Mouse (Mus musculus) ES-E14 (cell line): ENCODE results near the gene Hs1bp3. TPM values are rescaled to one million over a fixed set of nuclear protein-coding genes. Genes with fewer than 3 reads are reported as not detected.

Source experiments
- DNase-seq: peaks from one replicate; pipeline ENCODE4 v3.0.0-alpha.2; 2013; ENCODE audit warnings: low read depth, low spot score
- H3K27ac ChIP-seq: 2 replicates; pipeline ENCODE4 v1.5.1; 2012; ENCODE audit warnings: low read depth, mild to moderate bottlenecking, low read length, moderate library complexity, mixed read lengths; ENCODE audit not compliant: poor library complexity, insufficient read depth, severe bottlenecking
- H3K36me3 ChIP-seq: 2 replicates; pipeline ENCODE4 v1.6.1; 2012; ENCODE audit warnings: mild to moderate bottlenecking, low read length, moderate library complexity, mixed read lengths; ENCODE audit not compliant: control insufficient read depth, poor library complexity, insufficient read depth, severe bottlenecking
- H3K4me1 ChIP-seq, 2 experiments: fragments of 150-350 bp in 1 of 2; sonication (generic) in 1 of 2; 2 replicates each; pipeline ENCODE4 v1.6.1; 2012; ENCODE audit warnings: low read length in 2 of 2, mild to moderate bottlenecking in 1 of 2, mixed read lengths in 1 of 2; ENCODE audit not compliant: control insufficient read depth in 2 of 2, insufficient read depth in 2 of 2, poor library complexity in 1 of 2
- H3K4me3 ChIP-seq, 2 experiments: fragments of 150-350 bp in 1 of 2; sonication (generic) in 1 of 2; 2 replicates each; pipeline ENCODE4 v1.5.1; 2012; ENCODE audit warnings: low read length in 2 of 2, low read depth in 1 of 2, mild to moderate bottlenecking in 1 of 2, mixed read lengths in 1 of 2; ENCODE audit not compliant: insufficient read depth in 1 of 2, poor library complexity in 1 of 2, severe bottlenecking in 1 of 2
- H3K9ac ChIP-seq: 2 replicates; pipeline ENCODE4 v1.6.1; 2012; ENCODE audit warnings: low read depth, mild to moderate bottlenecking, low read length, mixed read lengths; ENCODE audit not compliant: poor library complexity, insufficient read depth, severe bottlenecking
- H3K9me3 ChIP-seq: fragments of 150-350 bp; sonication (generic); 2 replicates; pipeline ENCODE4 v1.6.1; 2012; ENCODE audit warnings: low read depth, mild to moderate bottlenecking, low read length; ENCODE audit not compliant: control insufficient read depth, insufficient read depth
- CHD2 ChIP-seq: IDR thresholded peaks from 2 replicates; pipeline ENCODE4 v1.6.1; 2014; ENCODE audit warnings: mild to moderate bottlenecking, low read depth, low read length, inconsistent platforms
- HCFC1 ChIP-seq: IDR thresholded peaks from 2 replicates; pipeline ENCODE4 v1.6.1; 2012; ENCODE audit warnings: low read length, inconsistent platforms, borderline replicate concordance; ENCODE audit not compliant: insufficient read depth
- MAFK ChIP-seq: IDR thresholded peaks from 2 replicates; pipeline ENCODE4 v1.6.1; 2014; ENCODE audit warnings: mild to moderate bottlenecking, low read depth, low read length, inconsistent platforms; ENCODE audit not compliant: insufficient read depth
- ZC3H11A ChIP-seq: IDR thresholded peaks from 2 replicates; pipeline ENCODE4 v1.6.1; 2012; ENCODE audit warnings: low read depth, mild to moderate bottlenecking, inconsistent platforms, low read length, borderline replicate concordance
- ZNF384 ChIP-seq: IDR thresholded peaks from 2 replicates; pipeline ENCODE4 v1.6.1; 2012; ENCODE audit warnings: low read depth, low read length, inconsistent platforms
- in situ Hi-C, 2 experiments: fragments of 600-800 bp; cut with MboI; formaldehyde crosslinking; loops; one replicate each; pipeline ENCODE4 v1.15.1; 2025; ENCODE audit warnings: low sequenced_read_pairs in 2 of 2, inconsistent platforms in 1 of 2; ENCODE audit not compliant: unreplicated experiment in 2 of 2
- total RNA-seq: library from RNA; depleted of rRNA; stranded (reverse); fragments of 300-350 nt; gene quantifications from 2 replicates; pipeline ENCODE4 v1.2.3, GENCODE M21; 2012

The Hs1bp3 gene
- total RNA-seq, 1 experiment: 7.9 TPM

DNA sequence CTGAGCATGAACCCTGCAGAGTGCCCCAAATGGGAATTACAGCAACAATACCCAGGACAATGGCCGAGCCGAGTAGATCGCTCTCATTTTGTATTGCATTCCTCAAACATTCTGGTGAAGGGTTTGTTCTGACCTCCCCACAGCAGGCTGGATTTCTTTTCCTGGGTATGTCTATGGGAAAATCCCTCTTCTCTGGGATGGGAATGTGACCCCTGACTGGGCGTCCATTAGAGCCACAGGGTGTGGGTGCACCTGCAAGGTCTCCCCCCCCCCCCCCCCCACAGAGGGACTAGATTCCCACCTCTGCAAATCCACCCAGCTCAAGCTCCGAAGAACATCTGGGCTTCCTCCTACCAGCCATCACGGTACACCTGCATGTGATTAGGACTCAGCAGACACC, 24.1 kb upstream of the Hs1bp3 start:
- H3K4me3 ChIP-seq: no peak overlapping the region
- H3K9ac ChIP-seq: no peak overlapping the region
- TF ChIP-seq ZNF384 (no peak), MAFK (no peak), CHD2 (no peak)
- H3K9me3 ChIP-seq: no peaks in the 10 kb centered on the region
- no peak for DNase-seq
- no peaks in the 10 kb centered on the region for H3K4me1 ChIP-seq
- peaks cover 3% of the 10 kb centered on the region; the same call in 1 of the 2 replicates for H3K36me3 ChIP-seq
- H3K27ac ChIP-seq: no peak overlapping the region
- in situ Hi-C loops: loop anchor here (25.0 kb wide), 2 partner anchors 227 to 1298 kb away; no protein-coding TSS in a partner anchor

DNA sequence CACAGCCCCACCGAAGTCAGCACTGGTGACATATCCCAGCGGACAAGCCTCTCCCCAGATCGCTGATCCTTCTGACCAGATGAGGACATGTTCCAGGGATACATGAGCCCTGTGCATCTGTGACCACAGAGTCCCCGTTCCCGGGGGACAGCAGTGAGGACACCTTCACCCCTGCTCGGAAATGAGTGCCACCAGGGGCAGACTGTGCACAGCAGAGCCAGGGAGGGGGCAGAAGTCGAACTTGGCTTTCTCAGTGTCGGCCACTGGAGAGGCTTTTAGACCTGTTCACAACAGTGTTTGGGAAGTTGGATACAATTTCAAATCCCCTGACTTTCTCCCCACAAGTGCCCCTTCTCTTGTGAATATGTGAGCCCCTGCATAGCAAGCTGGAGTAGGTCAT, 23.7 kb upstream of the Hs1bp3 start:
- DNase-seq: no peak
- TF ChIP-seq CHD2: no peak
- no peak for TF ChIP-seq ZC3H11A
- TF ChIP-seq MAFK: no peak
- TF ChIP-seq ZNF384: no peak
- TF ChIP-seq HCFC1: no peak
- no peak overlapping the region for H3K27ac ChIP-seq
- no peak overlapping the region for H3K4me3 ChIP-seq
- in situ Hi-C loops: loop anchor here (25.0 kb wide), 2 partner anchors 227 to 1298 kb away; no protein-coding TSS in a partner anchor
- no peaks in the 10 kb centered on the region for H3K4me1 ChIP-seq
- no peak overlapping the region for H3K9ac ChIP-seq
- peaks cover 1% of the 10 kb centered on the region; the same call in 1 of the 2 replicates for H3K36me3 ChIP-seq
- no peaks in the 10 kb centered on the region for H3K9me3 ChIP-seq

DNA sequence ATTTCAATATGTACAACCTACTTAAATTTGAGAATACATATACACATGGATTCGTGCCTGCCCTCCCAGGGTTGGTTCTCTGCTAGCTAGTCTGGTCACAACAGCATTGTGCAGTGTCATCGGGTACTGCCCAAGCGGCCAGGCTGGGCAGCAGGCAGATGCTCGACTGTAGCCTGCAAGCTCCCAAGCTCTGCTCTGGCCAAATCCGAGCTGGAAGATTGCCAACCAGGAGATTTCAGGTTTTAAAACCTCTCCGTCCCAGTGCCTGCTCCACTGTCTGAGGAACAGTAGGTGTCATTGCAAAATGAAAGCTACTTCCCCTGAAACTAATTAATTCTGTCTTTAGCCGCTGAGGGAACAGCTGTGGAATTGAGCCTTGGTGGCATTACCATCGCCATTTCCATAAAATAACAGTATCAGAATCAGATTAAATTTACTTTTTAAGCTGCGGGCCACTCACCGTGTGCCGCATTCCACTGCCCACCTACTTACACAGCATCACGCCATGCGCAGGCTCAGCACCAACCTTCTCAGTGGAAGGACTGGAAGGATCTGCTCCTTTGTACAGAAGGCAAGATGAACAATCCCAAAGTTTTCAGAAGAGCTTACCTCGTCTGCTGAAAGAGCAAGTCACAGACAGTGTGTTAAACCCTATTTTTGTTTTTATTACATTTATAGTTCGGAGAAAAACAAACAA, 21.9 kb upstream of the Hs1bp3 start:
- Histone ChIP-seq H3K9ac (no peak overlapping the region), H3K36me3 (no peaks in the 10 kb centered on the region), H3K9me3 (no peaks in the 10 kb centered on the region), H3K4me1 (no peaks in the 10 kb centered on the region), H3K27ac (no peak overlapping the region), H3K4me3 (no peak overlapping the region)
- TF ChIP-seq CHD2: no peak
- no peak for TF ChIP-seq MAFK
- TF ChIP-seq ZNF384: no peak
- no peak for TF ChIP-seq HCFC1
- no peak for TF ChIP-seq ZC3H11A
- DNase-seq: no peak
- in situ Hi-C loops: loop anchor here (25.0 kb wide), 2 partner anchors 229 to 1296 kb away; no protein-coding TSS in a partner anchor

DNA sequence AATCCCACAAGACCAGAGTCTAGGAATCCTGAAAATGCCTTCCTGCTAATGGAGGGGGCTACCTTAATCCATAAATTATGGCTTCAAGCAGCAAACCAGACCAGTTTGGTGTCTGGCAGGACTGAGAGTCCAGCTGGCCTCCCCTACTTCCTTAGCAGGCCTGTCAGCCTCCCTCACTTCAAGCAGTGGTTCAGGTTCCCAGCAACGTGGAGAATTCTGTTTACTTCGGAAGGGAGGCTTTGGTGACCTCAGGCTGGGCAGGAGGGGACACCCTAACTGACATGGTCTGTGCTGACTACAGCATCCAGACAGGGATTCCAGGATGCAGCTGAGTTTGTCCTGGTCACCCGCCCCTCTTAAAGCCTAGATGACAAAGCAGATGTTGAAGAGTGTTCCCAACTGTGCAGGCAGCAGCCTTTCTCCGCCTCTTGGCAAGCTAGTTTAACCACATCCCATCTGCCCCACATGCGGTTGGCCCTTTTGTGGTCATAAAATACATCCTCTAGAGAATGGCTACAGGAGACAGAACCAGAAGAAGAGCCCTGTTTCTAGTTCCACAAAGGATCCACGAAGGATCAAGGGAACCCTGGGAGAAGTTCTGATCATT, 17.8 kb upstream of the Hs1bp3 start:
- Histone ChIP-seq H3K27ac (no peak overlapping the region), H3K4me1 (peaks cover 0 to 3% of the 10 kb centered on the region in 2 experiments; a peak in 1 of 4 replicates), H3K4me3 (no peak overlapping the region), H3K9ac (no peak overlapping the region), H3K9me3 (no peaks in the 10 kb centered on the region), H3K36me3 (no peaks in the 10 kb centered on the region)
- in situ Hi-C loops: loop anchor here (25.0 kb wide), 2 partner anchors 233 to 1292 kb away; no protein-coding TSS in a partner anchor
- no peak for DNase-seq
- TF ChIP-seq ZC3H11A (no peak), MAFK (no peak), ZNF384 (no peak), CHD2 (no peak), HCFC1 (no peak)
